Mouse (Mus musculus): ENCODE measurements around the gene Gripap1. TPM values are rescaled to one million over a fixed set of nuclear protein-coding genes. Genes with fewer than 3 reads are reported as not detected.
A peak's percentile ranks its signal among the peaks of the same experiment; 100 is the strongest.
"Not testable (repeated sequence)": the region's sequence is repeated elsewhere in the genome, so short reads cannot be mapped to it uniquely, and the experiment has no call there.

Gene Gripap1
- polyA plus RNA-seq (2015; fragmentation: Nextera tagmentation; extraction: Ambion mirVana) = 49.8 and 50.1 TPM in 2 replicates

DNA sequence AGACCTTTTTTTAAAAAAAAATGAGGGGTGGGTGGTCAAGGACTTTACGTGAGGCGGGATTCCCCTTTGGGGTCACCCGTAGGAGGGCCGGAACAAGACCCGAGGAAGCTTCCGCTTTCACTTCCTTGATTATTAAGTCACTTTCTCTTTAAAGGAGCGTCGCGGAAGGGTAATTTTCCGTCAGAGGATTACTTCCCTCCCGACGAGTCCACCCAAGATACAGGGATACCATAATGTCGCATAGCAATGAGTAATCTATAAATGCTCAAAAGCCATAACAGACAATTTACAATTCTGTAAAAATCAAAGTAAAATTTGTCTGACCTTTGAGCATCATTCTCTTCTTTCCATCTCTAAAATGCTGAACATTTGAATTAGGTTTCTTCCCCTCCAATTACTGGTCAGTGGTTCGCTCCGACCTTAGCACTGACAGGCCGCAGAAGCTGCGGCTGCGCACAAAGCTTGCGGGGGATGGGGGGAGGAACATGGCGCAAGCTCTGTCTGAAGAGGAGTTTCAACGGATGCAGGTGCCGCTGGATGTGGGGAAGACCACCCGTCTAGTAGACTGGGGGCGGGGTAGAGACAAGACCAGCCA lies at the start of gene Gripap1:
TSS of gene Gripap1 (plus strand) at position 224 of the 595 bp plus-strand sequence.
- Histone ChIP-seq H3K27ac (no peak within 1 kb of the TSS), H3K4me3 (peak within 1 kb of the TSS; percentile 55), H3K9ac (peak within 1 kb of the TSS; percentile 69), H3K27me3 (no peaks in the 10 kb centered on the region), H3K4me1 (peaks cover 4% of the 10 kb centered on the region), H3K4me2 (peak within 1 kb of the TSS; percentile 63), H3K36me3 (peaks cover 5% of the 10 kb centered on the region; the same call in 1 of the 2 replicates), H3K9me3 (no peaks in the 10 kb centered on the region)
- ATAC-seq (ENCODE audit: insufficient number of reproducible peaks, insufficient read depth, low FRiP score, low TSS enrichment, low read depth) = peak; percentile 72; the same call in 1 of the 2 replicates
- 18% methylated on average over 24 of the region's 24 CpGs for WGBS

DNA sequence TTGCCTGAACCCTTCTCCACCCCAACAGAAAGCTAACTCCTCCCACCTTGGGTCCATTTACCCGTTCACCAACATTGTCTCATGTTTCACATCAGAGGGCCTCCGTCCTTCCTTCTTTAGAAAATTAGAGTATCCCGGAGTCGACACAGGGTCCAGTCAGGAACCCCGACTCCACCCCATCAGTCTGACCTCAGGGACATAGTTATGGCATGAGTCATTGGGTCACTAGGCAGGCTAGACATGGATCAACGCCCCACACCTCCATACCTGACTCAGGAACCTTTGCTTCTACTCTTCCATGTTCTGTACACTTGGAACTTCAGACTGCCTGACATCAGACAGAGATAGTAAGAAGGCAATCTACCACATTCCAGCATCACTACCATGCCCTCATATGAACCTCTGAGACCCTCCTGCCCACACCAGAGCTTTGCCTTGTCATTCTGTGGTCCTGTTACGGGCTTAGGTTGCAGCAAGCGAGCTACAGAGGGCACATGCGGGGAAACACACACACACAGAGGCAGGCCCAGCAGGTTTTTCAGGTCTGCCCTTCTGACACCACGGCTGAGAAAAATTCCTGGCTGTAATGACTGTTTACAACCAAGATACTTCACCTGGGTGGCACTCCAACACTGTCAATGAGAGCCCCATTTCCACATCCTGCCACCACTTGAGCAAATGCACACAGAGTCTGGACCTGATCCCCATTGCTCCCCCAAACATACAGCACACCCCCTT lies 49.3 kb upstream of the Gripap1 start:
- H3K36me3 ChIP-seq = peaks cover 12% of the 10 kb centered on the region; the same call in 1 of the 2 replicates
- no peaks in the 10 kb centered on the region for H3K9me3 ChIP-seq
- WGBS = 43% methylated on average over 10 of the region's 10 CpGs
- H3K4me1 ChIP-seq = no peaks in the 10 kb centered on the region
- H3K4me3 ChIP-seq = no peak overlapping the region
- no peak overlapping the region for H3K9ac ChIP-seq
- H3K4me2 ChIP-seq = no peak overlapping the region
- no peaks in the 10 kb centered on the region for H3K27me3 ChIP-seq
- H3K27ac ChIP-seq = peak overlapping the region; percentile 39; the same call in 1 of the 2 replicates
- ATAC-seq (ENCODE audit: insufficient number of reproducible peaks, insufficient read depth, low FRiP score, low TSS enrichment, low read depth) = no peak; the same call in 1 of the 2 replicates

- Histone ChIP-seq H3K4me3 (no peak overlapping the region), H3K27ac (peak overlapping the region; percentile 48; the same call in 1 of the 2 replicates), H3K9me3 (no peaks in the 10 kb centered on the region), H3K4me2 (no peak overlapping the region), H3K27me3 (no peaks in the 10 kb centered on the region), H3K9ac (no peak overlapping the region), H3K4me1 (no peaks in the 10 kb centered on the region), H3K36me3 (peaks cover 12% of the 10 kb centered on the region; the same call in 1 of the 2 replicates)
- ATAC-seq (ENCODE audit: insufficient number of reproducible peaks, insufficient read depth, low FRiP score, low TSS enrichment, low read depth) = no peak
- WGBS = 74% methylated on average over 5 of the region's 5 CpGs
Measured at GRCm38 (mm10) chrX:7741103-7741502, 48.5 kb upstream of the Gripap1 start.

DNA sequence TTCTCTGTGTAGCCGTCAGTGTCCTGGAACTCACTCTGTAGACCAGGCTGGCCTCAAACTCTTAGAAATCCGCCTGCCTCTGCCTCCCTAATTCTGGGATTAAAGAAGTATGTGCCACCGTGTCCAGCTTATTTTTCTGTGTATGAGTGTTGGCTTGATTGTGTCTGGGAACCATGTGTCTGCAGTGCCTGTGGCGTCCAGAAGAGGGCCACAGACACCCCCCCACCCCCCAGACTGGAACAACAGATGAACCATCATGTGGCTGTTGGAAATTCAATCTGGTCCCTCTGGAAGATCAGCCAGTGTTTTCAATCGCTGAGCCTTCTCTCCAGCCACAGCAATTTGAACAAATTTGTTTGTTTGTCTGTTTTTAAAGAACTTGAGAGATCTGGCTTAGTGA lies 46.1 kb upstream of the Gripap1 start:
- Histone ChIP-seq H3K9me3 (no peaks in the 10 kb centered on the region), H3K9ac (no peak overlapping the region), H3K4me1 (no peaks in the 10 kb centered on the region), H3K4me3 (no peak overlapping the region), H3K27ac (no peak overlapping the region), H3K4me2 (no peak overlapping the region), H3K27me3 (no peaks in the 10 kb centered on the region), H3K36me3 (0 out of 2 replicates have a peak, but pooled peaks cover 2% of the 10 kb centered on the region)
- ATAC-seq (ENCODE audit: insufficient number of reproducible peaks, insufficient read depth, low FRiP score, low TSS enrichment, low read depth) = no peak
- 57% methylated on average over 5 of the region's 5 CpGs for whole genome bisulfite sequencing

GRCm38 (mm10) chrX:7744940-7745339 lies 44.6 kb upstream of the Gripap1 start:
- 53% methylated on average over 1 of the region's 1 CpGs for WGBS

DNA sequence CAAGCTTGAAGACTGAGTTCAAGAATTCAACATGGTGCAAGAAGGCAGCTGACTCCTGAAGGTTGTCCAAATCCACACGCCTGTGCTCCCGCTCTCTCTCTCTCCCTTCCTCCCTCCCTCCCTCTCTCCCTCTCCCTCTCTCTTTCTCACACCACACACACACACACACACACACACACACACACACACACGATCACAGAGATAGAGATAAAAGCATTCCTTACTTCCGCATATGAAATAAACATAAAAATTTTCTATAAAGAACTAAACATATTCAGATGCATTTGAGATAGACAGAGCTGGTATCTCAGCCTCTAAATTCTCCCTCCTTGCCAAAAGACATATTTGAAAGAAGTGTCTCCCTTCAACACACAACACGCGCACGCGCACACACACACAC lies 44.1 kb upstream of the Gripap1 start:
- 0 out of 2 replicates have a peak, but pooled peaks cover 2% of the 10 kb centered on the region for H3K36me3 ChIP-seq
- WGBS = 92% methylated on average over 8 of the region's 8 CpGs

More at GRCm38 (mm10) chrX:7744940-7745339, 44.6 kb upstream of the Gripap1 start:
- 0 out of 2 replicates have a peak, but pooled peaks cover 2% of the 10 kb centered on the region for H3K36me3 ChIP-seq
- no peak overlapping the region for H3K4me2 ChIP-seq
- no peak overlapping the region for H3K9ac ChIP-seq
- H3K27me3 ChIP-seq = no peaks in the 10 kb centered on the region
- H3K4me1 ChIP-seq = peaks cover 5% of the 10 kb centered on the region; the same call in 1 of the 2 replicates
- no peak for ATAC-seq (ENCODE audit: insufficient number of reproducible peaks, insufficient read depth, low FRiP score, low TSS enrichment, low read depth)
- H3K9me3 ChIP-seq = no peaks in the 10 kb centered on the region
- no peak overlapping the region for H3K27ac ChIP-seq
- no peak overlapping the region for H3K4me3 ChIP-seq

DNA sequence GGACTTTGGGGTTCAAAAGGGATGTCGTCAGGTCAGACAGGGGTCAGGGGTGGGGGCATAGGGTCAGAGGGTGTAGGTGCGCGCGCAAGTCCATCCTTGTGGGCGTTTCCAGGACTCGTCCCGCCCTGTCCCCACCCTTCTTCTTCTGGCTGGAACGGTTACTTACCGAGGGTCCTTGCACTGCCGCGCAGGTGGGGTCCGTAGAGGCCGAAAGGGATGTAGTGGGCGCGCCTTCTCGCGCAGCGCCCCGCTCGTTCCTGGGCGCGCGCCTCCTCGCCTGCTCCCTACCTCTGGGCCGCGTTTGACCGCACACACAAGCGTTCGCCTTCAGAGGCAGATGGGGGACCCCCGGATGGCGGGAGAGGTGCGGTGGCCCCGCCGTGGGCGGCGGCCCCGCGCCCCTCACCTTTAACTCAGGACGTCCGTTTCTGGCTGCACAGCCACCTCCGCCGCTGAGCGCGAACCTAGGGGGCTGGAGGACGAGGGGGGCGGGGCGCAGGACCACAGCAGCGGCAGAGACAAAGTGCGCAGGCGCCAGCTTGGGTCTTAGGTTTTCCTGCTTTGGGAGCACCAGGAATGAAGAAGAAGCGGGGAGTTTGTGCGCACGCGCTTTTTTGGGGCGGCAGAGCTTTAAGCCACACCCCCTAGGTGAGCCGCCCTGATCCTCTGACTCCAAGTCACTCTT lies 39.0 kb upstream of the Gripap1 start, which contains the start of gene Ccdc120:
TSS of gene Ccdc120 (minus strand) at position 474 of the 685 bp plus-strand sequence.
- H3K4me2 ChIP-seq = peak within 1 kb of the TSS; percentile 60
- H3K9ac ChIP-seq = peak within 1 kb of the TSS; percentile 77
- 21% methylated on average over 42 of the region's 56 CpGs for whole genome bisulfite sequencing
- H3K4me1 ChIP-seq = peaks cover 6% of the 10 kb centered on the region; the same call in 1 of the 2 replicates
- no peaks in the 10 kb centered on the region for H3K9me3 ChIP-seq
- H3K36me3 ChIP-seq = no peaks in the 10 kb centered on the region
- H3K27ac ChIP-seq = no peak within 1 kb of the TSS
- H3K4me3 ChIP-seq = peak within 1 kb of the TSS; percentile 60
- H3K27me3 ChIP-seq = no peaks in the 10 kb centered on the region
- peak; percentile 74 for ATAC-seq (ENCODE audit: insufficient number of reproducible peaks, insufficient read depth, low FRiP score, low TSS enrichment, low read depth)

More for the DNA sequence above, 44.1 kb upstream of the Gripap1 start:
- ATAC-seq (ENCODE audit: insufficient number of reproducible peaks, insufficient read depth, low FRiP score, low TSS enrichment, low read depth) = no peak
- Histone ChIP-seq H3K27ac (no peak overlapping the region), H3K27me3 (no peaks in the 10 kb centered on the region), H3K4me2 (no peak overlapping the region), H3K9me3 (no peaks in the 10 kb centered on the region), H3K4me3 (no peak overlapping the region), H3K9ac (no peak overlapping the region), H3K4me1 (peaks cover 6% of the 10 kb centered on the region; the same call in 1 of the 2 replicates)

DNA sequence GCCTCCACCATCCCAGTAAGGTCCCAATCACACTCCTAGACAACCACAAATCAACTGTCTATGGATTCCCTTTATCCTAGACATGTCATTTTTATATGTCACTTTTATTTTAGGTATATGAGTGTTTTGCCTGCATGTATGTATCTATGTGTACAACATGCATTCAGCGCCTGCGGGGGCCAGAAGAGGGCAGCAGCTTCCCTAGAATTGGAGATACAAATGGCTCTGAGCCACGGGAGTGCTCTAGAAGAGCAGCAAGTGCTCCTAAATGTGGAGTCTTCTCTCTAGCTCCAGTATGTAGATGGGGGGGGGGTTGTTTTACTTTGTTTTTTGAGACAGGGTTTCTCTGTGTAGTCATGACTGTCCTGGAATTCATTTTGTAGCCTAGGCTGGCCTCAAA lies 35.9 kb upstream of the Gripap1 start:
- H3K27me3 ChIP-seq; H3K27ac ChIP-seq; H3K9ac ChIP-seq; H3K4me1 ChIP-seq; H3K4me3 ChIP-seq; H3K4me2 ChIP-seq; H3K9me3 ChIP-seq; H3K36me3 ChIP-seq; ATAC-seq (ENCODE audit: insufficient number of reproducible peaks, insufficient read depth, low FRiP score, low TSS enrichment, low read depth): not testable (repeated sequence)
- WGBS = 22% methylated on average over 3 of the region's 3 CpGs

DNA sequence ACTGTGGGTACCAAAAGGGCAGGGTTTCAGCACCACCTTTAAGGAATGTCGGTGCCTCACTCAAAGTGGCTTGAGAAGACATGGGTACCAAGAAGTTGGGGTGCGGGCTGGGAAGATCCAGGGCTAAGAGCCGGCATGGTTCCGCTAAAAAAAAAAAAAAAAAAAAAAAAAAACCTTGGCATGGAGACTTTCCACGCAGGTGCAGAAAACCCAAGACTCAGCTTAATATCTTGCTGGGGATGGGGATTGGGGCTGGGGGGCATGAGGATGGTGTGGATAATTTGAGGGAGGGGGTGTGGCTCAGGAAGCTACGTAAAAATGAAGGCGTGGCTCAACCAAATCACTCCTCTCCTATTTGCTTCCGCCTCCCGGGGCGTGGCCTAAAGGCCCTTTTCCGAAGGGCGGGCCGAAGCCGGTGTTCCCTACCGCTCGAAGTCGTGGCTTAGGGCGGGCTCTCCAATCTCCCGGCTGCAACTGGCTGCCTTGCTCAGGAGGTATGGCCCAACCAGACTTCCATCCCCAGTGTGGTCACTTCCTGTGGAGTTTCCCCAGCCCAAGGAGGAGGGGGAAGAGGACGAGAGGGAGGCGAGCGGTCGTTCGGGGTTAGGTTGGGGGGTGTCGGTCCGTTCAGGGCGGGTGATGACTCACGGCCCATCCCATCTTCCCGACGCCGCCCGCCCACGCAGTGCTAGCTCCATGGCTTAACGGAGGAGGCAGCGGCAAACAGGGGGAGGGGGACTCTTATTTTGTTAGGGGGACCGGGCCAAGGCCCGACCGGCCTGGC lies 27.2 kb upstream of the Gripap1 start, which contains the start of gene Tfe3:
TSS of gene Tfe3 (plus strand) at position 424 of the 784 bp plus-strand sequence.
- H3K27me3 ChIP-seq = no peaks in the 10 kb centered on the region
- peak; percentile 92 for ATAC-seq (ENCODE audit: insufficient number of reproducible peaks, insufficient read depth, low FRiP score, low TSS enrichment, low read depth)
- no peaks in the 10 kb centered on the region for H3K9me3 ChIP-seq
- peak within 1 kb of the TSS; percentile 77 for H3K9ac ChIP-seq
- peaks cover 19% of the 10 kb centered on the region for H3K4me1 ChIP-seq
- 21% methylated on average over 36 of the region's 38 CpGs for WGBS
- peak within 1 kb of the TSS; percentile 62; the same call in 1 of the 2 replicates for H3K27ac ChIP-seq
- H3K4me2 ChIP-seq = peak within 1 kb of the TSS; percentile 69
- peak within 1 kb of the TSS; percentile 67 for H3K4me3 ChIP-seq
- peaks cover 1% of the 10 kb centered on the region; the same call in 1 of the 2 replicates for H3K36me3 ChIP-seq

DNA sequence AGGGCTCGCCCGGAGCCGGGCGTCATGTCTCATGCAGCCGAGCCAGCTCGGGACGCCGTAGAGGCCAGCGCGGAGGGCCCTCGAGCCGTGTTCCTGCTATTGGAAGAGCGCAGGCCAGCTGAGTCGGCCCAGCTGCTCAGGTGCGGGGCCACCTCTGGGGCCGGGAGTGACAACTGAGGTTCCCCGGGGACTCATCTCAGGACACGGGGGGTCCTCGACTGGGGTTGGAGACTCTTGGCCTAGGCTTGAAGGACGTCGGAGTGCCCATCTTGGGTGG lies 26.7 kb upstream of the Gripap1 start:
- Histone ChIP-seq H3K4me2 (peak overlapping the region; percentile 69), H3K27ac (peak overlapping the region; percentile 62; the same call in 1 of the 2 replicates), H3K9ac (peak overlapping the region; percentile 77), H3K9me3 (no peaks in the 10 kb centered on the region), H3K36me3 (peaks cover 7% of the 10 kb centered on the region; the same call in 1 of the 2 replicates), H3K4me1 (peaks cover 19% of the 10 kb centered on the region), H3K27me3 (no peaks in the 10 kb centered on the region), H3K4me3 (peak overlapping the region; percentile 67)
- whole genome bisulfite sequencing = 17% methylated on average over 21 of the region's 21 CpGs
- ATAC-seq (ENCODE audit: insufficient number of reproducible peaks, insufficient read depth, low FRiP score, low TSS enrichment, low read depth) = no peak
